Mouse (Mus musculus) E14TG2a.4 (cell line): ENCODE results near the gene Gm47995.
"Not testable (repeated sequence)": the region's sequence is repeated elsewhere in the genome, so short reads cannot be mapped to it uniquely, and the experiment has no call there.

Experiments used
- CTCF ChIP-seq: conservative IDR thresholded peaks from 2 replicates; pipeline ENCODE4 v1.5.1; 2014; ENCODE audit warnings: low read length
- NANOG ChIP-seq: IDR thresholded peaks from 2 replicates; pipeline ENCODE4 v1.6.1; 2014; ENCODE audit warnings: borderline replicate concordance, low read length, mixed read lengths
- POU5F1 ChIP-seq: IDR thresholded peaks from 2 replicates; pipeline ENCODE4 v1.6.1; 2014; ENCODE audit warnings: low read length, borderline replicate concordance

- not testable (repeated sequence) for TF ChIP-seq CTCF, NANOG, POU5F1
These were observed 6.2 kb upstream of the Gm47995 start, which contains the start of gene Gm8947 for GRCm38 (mm10) chr1:151192075-151192474.
